Mouse (Mus musculus) thymus, adult 2 months (tissue): ENCODE measurements around the gene Cdyl.

Experiments used
- CTCF ChIP-seq: fragments of 200-500 bp; IDR thresholded peaks from 2 replicates; pipeline ENCODE4 v1.5.1; 2012; ENCODE audit warnings: mild to moderate bottlenecking, control low read depth, low read length, moderate library complexity, borderline replicate concordance; ENCODE audit not compliant: control insufficient read depth, poor library complexity, insufficient read depth; ENCODE audit errors: extremely low read depth
- POLR2A ChIP-seq: fragments of 200-500 bp; IDR thresholded peaks from 2 replicates; pipeline ENCODE4 v1.6.1; 2012; ENCODE audit warnings: mild to moderate bottlenecking, low read length, control low read depth, moderate library complexity; ENCODE audit not compliant: control insufficient read depth, poor library complexity, insufficient read depth; ENCODE audit errors: extremely low read depth

GRCm38 (mm10) chr13:35821821-35822454 lies 162.3 kb downstream of the Cdyl start:
- no peak for TF ChIP-seq CTCF
- no peak for TF ChIP-seq POLR2A
